Mouse (Mus musculus): ENCODE data around the gene Stab1.

The Stab1 gene

DNA sequence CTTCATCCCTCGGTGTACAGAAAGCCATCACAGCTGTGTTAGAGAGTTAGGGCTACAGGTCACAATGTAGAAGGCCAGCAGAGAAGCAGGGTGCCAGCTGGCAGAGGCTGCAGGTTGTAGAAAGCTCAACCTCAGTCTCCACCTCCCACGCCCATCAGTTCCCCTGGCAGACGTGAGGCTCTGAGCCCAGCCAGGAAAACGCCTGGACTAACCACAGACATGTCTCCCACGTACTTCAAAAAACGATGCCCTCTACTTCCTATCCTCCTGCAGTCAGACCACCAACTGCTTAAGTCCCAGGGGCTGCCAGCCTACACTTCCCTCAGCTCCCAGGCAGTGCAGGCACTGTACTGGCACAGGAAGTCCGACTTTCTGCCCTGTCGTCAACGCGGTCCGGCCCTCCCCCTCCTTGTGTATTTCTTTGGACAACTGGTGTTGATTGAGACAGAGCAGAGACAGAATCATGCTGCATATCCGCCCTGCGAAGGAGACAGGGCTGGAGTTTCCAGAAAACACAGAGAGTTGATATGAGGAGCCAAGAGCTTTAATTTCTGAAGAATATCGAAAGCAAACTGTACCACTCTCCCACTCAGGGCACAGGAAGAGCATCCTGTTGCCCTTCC, 26.6 kb upstream of the Stab1 start:
- DNase-seq (ENCODE audit: low spot score): no peak

DNA sequence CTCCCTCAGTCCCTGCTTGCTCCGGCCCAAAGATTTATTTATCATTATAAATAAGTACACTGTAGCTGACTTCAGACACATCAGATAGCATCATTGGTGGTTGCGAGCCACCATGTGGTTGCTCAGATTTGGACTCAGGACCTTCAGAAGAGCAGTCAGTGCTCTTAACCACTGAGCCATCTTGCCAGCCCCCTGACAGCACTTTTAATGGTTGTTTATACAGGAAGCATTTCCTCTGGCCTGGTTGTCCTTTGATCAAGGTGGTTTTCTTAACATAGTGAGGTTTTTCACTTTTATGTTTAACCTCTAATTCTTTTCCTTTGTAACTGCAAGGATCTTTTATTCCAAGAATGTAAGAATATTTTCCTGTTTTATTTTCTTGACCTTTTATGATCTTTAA, 26.0 kb upstream of the Stab1 start:
- no peak for DNase-seq (ENCODE audit: low spot score)

DNA sequence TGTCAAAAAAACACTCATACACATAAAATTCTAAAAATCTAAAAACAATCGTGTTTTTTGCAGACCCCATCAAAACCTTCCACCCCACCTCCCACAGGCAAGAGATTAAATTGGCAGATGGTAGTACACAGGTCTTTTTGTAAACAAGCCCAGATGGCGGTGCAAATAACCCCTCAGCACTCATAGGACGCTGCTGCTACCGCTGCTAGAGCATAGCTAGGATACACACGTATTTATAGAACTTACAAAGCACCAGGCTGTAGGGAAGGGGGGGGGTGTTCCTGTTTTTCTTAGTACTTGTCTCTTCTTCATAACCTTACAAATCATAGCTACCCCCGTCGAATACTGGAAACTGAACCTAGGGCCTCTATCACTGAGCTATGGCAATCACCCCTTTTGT, 25.4 kb upstream of the Stab1 start:
- no peak for DNase-seq (ENCODE audit: low spot score)

GRCm38 (mm10) chr14:31191936-31192335, 23.5 kb upstream of the Stab1 start:
- no peak for DNase-seq (ENCODE audit: low spot score)

DNA sequence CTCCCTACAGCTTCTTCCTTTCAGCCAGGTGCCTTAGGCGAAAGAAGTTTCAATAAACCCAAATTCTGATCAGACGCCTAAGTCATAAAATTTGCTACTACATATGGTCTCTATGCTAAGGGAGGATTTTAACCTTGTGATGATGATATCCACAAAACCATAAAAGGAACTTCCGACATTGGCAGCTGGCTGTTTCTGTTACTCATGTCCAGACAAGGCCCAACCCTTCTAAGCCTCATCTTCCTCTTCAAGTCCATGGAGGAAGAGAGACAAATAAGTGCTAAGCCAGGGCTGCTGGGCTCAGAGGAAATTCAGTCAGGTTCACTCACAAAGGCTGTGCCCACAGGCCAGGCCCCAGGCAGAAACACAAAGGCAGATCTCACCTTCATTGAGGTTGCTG, 20.9 kb upstream of the Stab1 start:
- DNase-seq (ENCODE audit: low spot score): no peak

- no peak for DNase-seq (ENCODE audit: low spot score)
These were observed 20.3 kb upstream of the Stab1 start for GRCm38 (mm10) chr14:31188771-31189181.

- DNase-seq (ENCODE audit: low spot score): no peak
These were observed 18.2 kb upstream of the Stab1 start for GRCm38 (mm10) chr14:31186656-31187055.

DNA sequence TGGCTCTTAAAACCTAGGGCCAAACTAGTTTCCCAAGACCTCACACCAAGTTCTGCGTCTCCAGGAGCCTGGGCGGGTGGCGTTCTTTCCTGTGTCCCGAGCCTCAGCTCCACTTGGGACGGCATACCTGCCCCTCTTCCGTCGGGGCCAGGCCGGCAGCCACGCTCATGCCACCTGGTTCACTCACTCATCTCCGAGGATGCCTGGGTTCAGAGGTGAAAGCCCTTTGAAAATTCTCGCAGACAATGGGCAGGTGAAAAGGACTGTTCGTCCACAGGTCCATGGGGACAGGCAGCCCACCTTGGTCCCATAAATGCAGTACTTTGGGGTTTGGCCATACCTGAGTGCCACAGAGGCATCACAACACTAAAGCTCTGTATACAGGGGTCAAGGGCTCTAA, 15.8 kb upstream of the Stab1 start:
- no peak for DNase-seq (ENCODE audit: low spot score)

DNA sequence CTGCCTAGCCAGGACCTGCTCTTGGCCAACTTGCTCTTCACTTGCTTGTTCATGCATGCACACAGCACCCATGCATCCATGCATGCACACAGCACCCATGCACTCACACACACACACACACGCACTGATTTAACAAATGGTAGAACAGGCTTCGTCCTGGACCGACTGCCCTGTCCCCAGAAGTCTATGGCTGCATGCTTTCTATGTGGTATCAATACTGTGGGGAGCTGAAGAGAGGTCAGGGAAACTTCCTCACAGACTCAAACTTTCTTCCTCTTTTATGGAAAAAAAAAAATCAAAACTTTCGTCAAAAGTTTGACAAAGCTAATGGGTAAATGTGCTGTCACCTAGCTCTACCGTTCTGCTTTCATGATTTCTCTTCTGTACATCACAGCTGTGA, 15.1 kb upstream of the Stab1 start:
- no peak for DNase-seq (ENCODE audit: low spot score)

DNA sequence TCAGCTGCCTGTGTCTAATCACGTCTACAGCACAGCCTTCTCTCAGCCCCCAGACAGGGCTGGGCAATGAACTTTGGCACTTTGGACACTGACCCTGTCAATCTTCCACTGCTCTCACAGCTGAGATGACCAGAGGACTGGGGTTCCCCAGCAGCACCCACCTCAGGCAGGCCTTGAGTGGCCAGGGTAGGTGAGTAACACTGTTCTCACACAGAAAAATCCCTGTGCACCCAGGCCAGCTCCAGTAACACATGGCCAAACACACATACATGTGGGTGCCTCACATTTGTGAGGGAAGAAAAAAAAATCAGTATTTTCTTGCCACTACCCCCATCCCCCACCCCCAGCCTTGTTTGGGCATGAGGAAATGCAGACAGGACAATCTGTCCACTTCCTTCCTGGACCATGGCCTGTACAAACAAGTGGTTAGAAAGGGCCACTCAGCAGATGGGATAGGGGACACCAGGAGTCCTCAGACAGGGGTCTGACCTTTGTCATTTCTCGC, 14.4 kb upstream of the Stab1 start:
- DNase-seq (ENCODE audit: low spot score): no peak

DNA sequence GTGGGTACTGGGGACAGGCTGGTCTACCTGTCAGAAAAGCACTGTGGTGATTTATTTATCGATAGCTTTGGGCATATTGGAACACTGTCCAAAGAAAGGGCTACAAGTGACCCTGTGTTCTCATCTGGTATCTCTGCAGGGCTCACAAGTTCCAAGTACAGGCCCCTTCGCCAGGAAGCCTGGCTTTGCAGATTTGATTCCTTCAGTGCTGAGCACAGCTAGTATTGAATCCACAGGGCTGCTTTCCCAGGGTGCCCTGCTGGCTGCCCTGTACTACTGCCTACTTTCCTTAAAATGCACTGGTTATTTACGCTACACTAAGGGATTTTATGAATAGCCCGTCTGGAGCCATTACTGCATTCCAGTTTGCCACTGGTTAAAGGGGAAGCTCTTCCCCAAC, 13.1 kb upstream of the Stab1 start:
- DNase-seq (ENCODE audit: low spot score): no peak

DNA sequence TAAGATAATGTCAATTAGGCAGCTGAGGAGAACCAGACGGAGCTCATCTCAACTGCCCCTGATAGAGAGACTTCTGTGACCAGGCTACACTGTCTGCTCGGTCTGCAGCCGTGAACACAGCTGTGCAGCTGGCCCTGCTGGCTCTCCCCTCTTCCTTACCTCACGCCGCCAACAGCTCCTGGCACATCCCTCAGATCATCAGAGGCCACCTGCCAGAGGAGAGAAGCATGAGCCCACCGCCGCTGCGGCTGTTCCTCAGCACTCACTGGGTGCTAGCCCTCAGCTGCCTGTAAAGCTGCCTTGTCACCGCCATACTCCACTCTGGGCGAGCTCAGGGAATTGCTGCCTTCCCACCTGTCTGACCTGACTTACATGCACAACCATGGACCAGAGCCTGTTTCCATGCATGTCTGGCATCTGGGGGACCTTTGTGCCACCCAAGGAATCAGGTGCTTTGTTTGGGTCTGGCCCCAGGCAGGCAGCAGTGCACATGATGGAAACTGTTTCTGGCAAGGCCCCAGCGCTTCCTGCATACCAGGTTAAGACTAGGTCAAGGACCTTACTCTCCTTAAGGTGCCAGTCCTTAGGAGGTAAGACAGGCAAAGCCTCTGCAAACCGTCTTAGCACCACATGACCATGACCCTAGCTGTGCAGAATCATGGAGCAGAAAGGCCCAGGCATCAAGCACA, 11.4 kb upstream of the Stab1 start:
- DNase-seq (ENCODE audit: low spot score): no peak

DNA sequence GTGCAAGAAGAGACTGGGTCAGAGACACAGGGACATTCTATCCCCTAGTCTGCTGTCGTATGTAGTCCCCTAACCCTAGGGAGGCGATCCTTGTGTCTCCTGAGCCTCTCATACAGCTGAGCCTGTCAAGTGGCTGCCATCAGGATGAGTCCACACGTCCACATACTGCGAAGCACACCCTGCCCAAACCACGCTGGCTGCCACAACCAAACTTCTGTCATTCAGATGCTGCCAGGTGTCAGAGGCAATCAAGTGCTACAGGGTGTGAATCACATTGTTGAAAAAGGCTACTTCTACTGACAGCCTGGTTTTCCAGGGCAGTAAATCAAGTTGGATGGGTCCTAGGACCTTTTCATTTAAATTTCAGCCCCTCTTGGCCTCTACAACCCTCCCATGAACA, 9.3 kb upstream of the Stab1 start:
- DNase-seq (ENCODE audit: low spot score): no peak

- DNase-seq (ENCODE audit: low spot score): no peak
These were observed 8.8 kb upstream of the Stab1 start for GRCm38 (mm10) chr14:31177287-31177686.

GRCm38 (mm10) chr14:31173537-31173936, 5.1 kb upstream of the Stab1 start:
- no peak for DNase-seq (ENCODE audit: low spot score)

GRCm38 (mm10) chr14:31172781-31173455, 4.5 kb upstream of the Stab1 start:
- DNase-seq (ENCODE audit: low spot score): no peak

- DNase-seq (ENCODE audit: low spot score): no peak
These were observed 3.4 kb upstream of the Stab1 start for GRCm38 (mm10) chr14:31171821-31172220.

DNA sequence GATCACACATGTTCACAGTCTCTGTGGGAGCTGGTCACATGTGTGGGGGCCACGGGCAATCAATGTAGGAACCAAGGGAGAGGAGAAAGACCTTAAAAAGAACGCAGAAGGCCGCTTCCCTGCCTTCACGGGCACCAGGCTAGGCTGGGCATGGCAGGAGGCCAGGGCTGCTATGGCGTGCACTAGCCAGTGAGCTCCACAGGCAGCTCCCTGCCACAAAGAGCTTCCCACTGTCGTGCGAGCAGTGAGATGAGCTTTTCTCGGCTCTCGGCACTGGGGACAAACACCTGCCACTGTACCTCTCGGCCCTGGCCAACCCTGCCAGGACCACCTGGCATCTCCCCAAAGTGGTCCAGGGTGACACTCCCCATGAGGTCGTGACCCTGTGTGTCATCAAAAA, 2.9 kb upstream of the Stab1 start:
- no peak for DNase-seq (ENCODE audit: low spot score)

- no peak for DNase-seq (ENCODE audit: low spot score)
These were observed 2.5 kb upstream of the Stab1 start for GRCm38 (mm10) chr14:31170963-31171362.

DNA sequence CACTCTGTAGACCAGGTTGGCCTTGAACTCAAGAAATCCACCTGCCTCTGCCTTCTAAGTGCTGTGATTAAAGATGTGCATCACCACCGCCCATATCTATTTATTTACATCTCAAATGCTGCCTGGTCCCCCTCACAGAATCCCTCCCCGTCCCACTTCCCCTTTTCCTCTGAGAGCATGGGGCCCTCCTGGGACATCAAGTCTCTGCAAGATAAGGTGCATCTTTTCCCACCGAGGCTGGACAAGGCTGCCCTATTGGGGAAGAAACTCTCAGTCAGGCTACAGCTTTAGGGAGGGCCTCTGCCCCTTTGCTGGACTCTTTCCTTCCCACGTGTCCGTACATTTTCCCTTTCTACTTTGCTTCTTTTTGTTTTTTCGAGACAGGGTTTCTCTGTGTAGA, 1.1 kb upstream of the Stab1 start:
- DNase-seq (ENCODE audit: low spot score): no peak

GRCm38 (mm10) chr14:31166827-31167226, 1.6 kb downstream of the Stab1 start:
- no peak for DNase-seq (ENCODE audit: low spot score)

- DNase-seq (ENCODE audit: low spot score): no peak
These were observed 2.3 kb downstream of the Stab1 start for GRCm38 (mm10) chr14:31165991-31166630.

DNA sequence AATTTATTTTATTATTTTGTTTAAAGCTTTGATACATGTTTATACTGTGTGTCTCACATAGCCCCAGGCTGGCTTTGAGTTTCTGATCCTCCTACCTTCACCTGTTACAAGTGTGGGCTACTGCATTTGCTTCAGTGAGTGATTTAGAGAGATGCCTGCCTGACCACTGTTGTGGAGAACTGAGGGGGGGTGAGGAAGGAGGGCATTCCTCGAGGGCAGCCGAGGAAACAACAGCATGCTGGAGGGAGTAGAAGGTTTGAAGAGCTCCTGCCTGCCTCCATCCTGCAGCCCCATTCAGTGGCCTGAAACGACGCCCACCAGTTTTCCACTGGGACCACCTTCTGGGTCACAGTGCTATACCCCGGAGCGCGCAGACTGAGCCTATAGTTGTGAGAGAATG, 3.0 kb downstream of the Stab1 start:
- DNase-seq (ENCODE audit: low spot score): no peak
